Mouse (Mus musculus) myocyte (in vitro differentiated cells): ENCODE measurements around the gene Foxk1. TPM values are rescaled to one million over a fixed set of nuclear protein-coding genes. Genes with fewer than 3 reads are reported as not detected.
A peak's percentile ranks its signal among the peaks of the same experiment; 100 is the strongest.

Experiments
- H3K27me3 ChIP-seq: one replicate; pipeline ENCODE4 v1.6.1; 2011; ENCODE audit not compliant: control insufficient read depth, insufficient read depth, insufficient read length
- H3K36me3 ChIP-seq: one replicate; pipeline ENCODE4 v1.6.1; 2011; ENCODE audit not compliant: control insufficient read depth, insufficient read depth
- H3K4me2 ChIP-seq: one replicate; pipeline ENCODE4 v1.6.1; 2011; ENCODE audit warnings: low read depth, control low read depth
- H3K4me3 ChIP-seq: one replicate; pipeline ENCODE4 v1.5.1; 2011; ENCODE audit warnings: mild to moderate bottlenecking, control low read depth, moderate library complexity
- H3K79me2 ChIP-seq: one replicate; pipeline ENCODE4 v1.6.1; 2011; ENCODE audit not compliant: control insufficient read depth, insufficient read depth
- H3ac ChIP-seq: one replicate; pipeline ENCODE4 v1.6.1; 2011; ENCODE audit not compliant: control insufficient read depth, insufficient read length
- CEBPB ChIP-seq: IDR thresholded peaks from 2 replicates; pipeline ENCODE4 v1.6.1; 2011; ENCODE audit warnings: mild to moderate bottlenecking, moderate library complexity; ENCODE audit not compliant: poor library complexity, insufficient read depth, severe bottlenecking
- E2F4 ChIP-seq: IDR thresholded peaks from one replicate; pipeline ENCODE4 v1.6.1; 2011; ENCODE audit warnings: mild to moderate bottlenecking, control low read depth, moderate library complexity; ENCODE audit not compliant: insufficient read depth
- MAX ChIP-seq: IDR thresholded peaks from one replicate; pipeline ENCODE4 v1.6.1; 2011; ENCODE audit warnings: low read depth, mild to moderate bottlenecking, control low read depth
- MYOD1 ChIP-seq, 3 experiments: IDR thresholded peaks; one replicate each; pipeline ENCODE4 v1.6.1; 2011; ENCODE audit warnings: control low read depth in 2 of 3, low read depth in 2 of 3, mild to moderate bottlenecking in 2 of 3, moderate library complexity in 1 of 3; ENCODE audit not compliant: insufficient read length in 2 of 3, control insufficient read depth in 1 of 3
- MYOG ChIP-seq, 3 experiments: IDR thresholded peaks; one replicate each; pipeline ENCODE4 v1.6.1; 2011; ENCODE audit warnings: control low read depth in 2 of 3, low read depth in 2 of 3, mild to moderate bottlenecking in 2 of 3; ENCODE audit not compliant: insufficient read length in 2 of 3, control insufficient read depth in 1 of 3, insufficient read depth in 1 of 3
- POLR2A ChIP-seq: IDR thresholded peaks from one replicate; pipeline ENCODE4 v1.6.1; 2011; ENCODE audit warnings: low read depth, mild to moderate bottlenecking, control low read depth, moderate library complexity; ENCODE audit not compliant: insufficient read length
- POLR2AphosphoS2 ChIP-seq: IDR thresholded peaks from one replicate; pipeline ENCODE4 v1.6.1; 2011; ENCODE audit warnings: low read depth, control low read depth; ENCODE audit not compliant: insufficient read length
- REST ChIP-seq: IDR thresholded peaks from one replicate; pipeline ENCODE4 v1.6.1; 2011; ENCODE audit warnings: mild to moderate bottlenecking, control low read depth, moderate library complexity; ENCODE audit not compliant: insufficient read depth, insufficient read length
- SRF ChIP-seq: IDR thresholded peaks from one replicate; pipeline ENCODE4 v1.6.1; 2011; ENCODE audit warnings: low read depth; ENCODE audit not compliant: control insufficient read depth, insufficient read length
- TCF12 ChIP-seq: IDR thresholded peaks from one replicate; pipeline ENCODE4 v1.6.1; 2011; ENCODE audit warnings: mild to moderate bottlenecking, control low read depth; ENCODE audit not compliant: poor library complexity, insufficient read depth, severe bottlenecking
- TCF3 ChIP-seq: IDR thresholded peaks from one replicate; pipeline ENCODE4 v1.6.1; 2011; ENCODE audit warnings: low read depth, control low read depth; ENCODE audit not compliant: insufficient read length
- USF1 ChIP-seq: IDR thresholded peaks from one replicate; pipeline ENCODE4 v1.6.1; 2011; ENCODE audit warnings: low read depth, mild to moderate bottlenecking, control low read depth, moderate library complexity
- polyA plus RNA-seq: library from polyadenylated mRNA; unstranded; fragments of >200 nt; fragmentation: generic; extraction: Trizol; gene quantifications from one replicate; pipeline ENCODE4 v1.2.1, GENCODE M21; 2012; ENCODE audit warnings: missing spikeins

Gene Foxk1
- polyA plus RNA-seq, 1 experiment: 10.4 TPM

DNA sequence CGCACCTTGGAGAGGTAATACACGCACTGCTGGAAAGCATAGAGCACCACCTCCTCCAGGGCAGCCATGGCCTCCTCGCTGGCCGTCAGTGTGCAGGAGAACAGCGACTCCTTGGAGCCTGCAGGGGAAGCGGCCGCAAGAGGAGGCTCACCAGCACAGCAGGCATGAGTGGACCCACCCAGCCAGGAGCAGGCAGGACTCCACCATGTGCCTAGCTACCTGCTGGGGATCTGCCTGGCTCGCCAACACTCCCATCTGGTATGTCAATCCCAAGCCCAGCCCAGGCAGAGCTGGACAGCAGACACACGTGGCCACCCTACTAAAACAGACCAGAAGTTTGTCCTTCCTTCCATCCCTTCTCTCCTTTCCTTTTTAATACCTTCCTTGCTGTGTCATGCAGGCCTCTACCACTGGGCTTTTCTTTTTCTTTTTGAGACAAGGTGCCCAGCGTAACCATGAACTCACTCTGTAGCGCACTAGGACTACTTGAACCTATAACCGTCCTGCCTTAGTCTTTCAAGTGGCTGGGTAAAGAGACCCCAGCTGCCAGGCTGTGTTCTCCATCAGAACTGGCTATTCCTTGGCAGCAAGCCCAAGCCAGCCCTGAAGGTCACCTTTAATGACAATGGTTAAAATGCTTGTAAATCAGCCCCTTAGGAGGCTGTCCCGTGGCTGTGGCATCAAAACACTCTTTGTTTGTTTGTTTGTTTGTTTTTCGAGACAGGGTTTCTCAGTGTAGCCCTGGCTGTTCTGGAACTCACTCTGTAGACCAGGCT lies 94.2 kb downstream of the Foxk1 start:
- no peaks in the 10 kb centered on the region for H3K79me2 ChIP-seq
- no peaks in the 10 kb centered on the region for H3K36me3 ChIP-seq
- TF ChIP-seq USF1 (no peak), CEBPB (no peak), TCF3 (no peak), MYOG (IDR thresholded peaks at IDR 0.05; ENCODE audit: control insufficient read depth in 1 of 3, insufficient read depth in 1 of 3, insufficient read length in 2 of 3, low read depth in 2 of 3) (no peak), SRF (no peak), POLR2AphosphoS2 (no peak), MYOD1 (IDR thresholded peaks at IDR 0.05; ENCODE audit: control insufficient read depth in 1 of 3, insufficient read length in 2 of 3, low read depth in 2 of 3) (no peak)
- H3K27me3 ChIP-seq: no peaks in the 10 kb centered on the region
- H3ac ChIP-seq: no peak overlapping the region
- no peak overlapping the region for H3K4me3 ChIP-seq
- no peak overlapping the region for H3K4me2 ChIP-seq

DNA sequence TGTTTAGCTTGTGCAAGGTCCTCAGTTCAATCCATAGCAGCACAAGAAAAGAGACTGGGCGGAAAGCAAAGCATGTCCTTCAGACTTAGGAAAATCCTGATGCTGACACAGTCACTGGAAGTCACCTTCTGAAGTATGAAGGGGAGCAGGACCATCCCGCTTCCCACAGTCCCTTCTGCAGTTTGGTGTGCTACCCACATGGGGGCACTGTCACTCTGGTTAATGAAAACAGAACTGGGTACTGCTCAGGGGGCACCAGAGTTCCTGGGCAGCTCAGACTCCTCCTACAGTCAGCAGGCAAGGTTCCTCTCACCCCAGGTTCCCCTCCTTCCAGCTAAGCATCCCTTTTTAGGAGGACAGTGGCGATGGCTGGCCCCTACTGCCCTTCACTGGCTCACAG lies 97.7 kb downstream of the Foxk1 start:
- TF ChIP-seq SRF (no peak), TCF12 (no peak)

DNA sequence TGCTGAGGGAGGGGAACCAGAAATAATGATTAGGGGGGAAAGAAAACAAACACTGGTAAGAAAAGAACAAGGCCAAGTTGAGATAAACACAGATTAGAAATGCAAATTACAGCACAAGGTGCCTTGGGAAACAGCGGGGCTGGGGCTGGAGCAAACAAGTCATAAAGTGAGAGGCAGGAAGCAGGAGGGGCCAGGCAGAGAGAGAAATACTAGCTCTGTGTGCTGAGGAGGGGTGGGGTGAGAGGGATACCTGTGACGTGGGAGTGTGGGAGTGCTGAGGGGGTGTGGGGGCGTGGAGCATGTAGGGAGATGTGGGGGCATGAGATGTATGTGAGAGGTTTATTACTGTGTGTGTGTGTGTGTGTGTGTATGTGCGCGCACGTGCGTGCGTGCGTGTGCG lies 99.6 kb downstream of the Foxk1 start:
- no peak overlapping the region for H3ac ChIP-seq
- H3K36me3 ChIP-seq: no peaks in the 10 kb centered on the region
- no peaks in the 10 kb centered on the region for H3K79me2 ChIP-seq
- no peaks in the 10 kb centered on the region for H3K27me3 ChIP-seq
- H3K4me2 ChIP-seq: no peak overlapping the region
- TF ChIP-seq USF1 (no peak), REST (no peak), MYOD1 (IDR thresholded peaks at IDR 0.05; ENCODE audit: control insufficient read depth in 1 of 3, insufficient read length in 2 of 3, low read depth in 2 of 3) (no peak), TCF3 (no peak), MAX (no peak), POLR2AphosphoS2 (no peak), MYOG (IDR thresholded peaks at IDR 0.05; ENCODE audit: control insufficient read depth in 1 of 3, insufficient read depth in 1 of 3, insufficient read length in 2 of 3, low read depth in 2 of 3) (no peak), POLR2A (no peak), SRF (no peak), CEBPB (no peak), E2F4 (no peak), TCF12 (no peak)
- H3K4me3 ChIP-seq: no peak overlapping the region

More for the DNA sequence above, 97.7 kb downstream of the Foxk1 start:
- H3K36me3 ChIP-seq: no peaks in the 10 kb centered on the region
- no peak overlapping the region for H3K4me2 ChIP-seq
- H3ac ChIP-seq: no peak overlapping the region
- no peaks in the 10 kb centered on the region for H3K27me3 ChIP-seq
- no peaks in the 10 kb centered on the region for H3K79me2 ChIP-seq
- no peak overlapping the region for H3K4me3 ChIP-seq

DNA sequence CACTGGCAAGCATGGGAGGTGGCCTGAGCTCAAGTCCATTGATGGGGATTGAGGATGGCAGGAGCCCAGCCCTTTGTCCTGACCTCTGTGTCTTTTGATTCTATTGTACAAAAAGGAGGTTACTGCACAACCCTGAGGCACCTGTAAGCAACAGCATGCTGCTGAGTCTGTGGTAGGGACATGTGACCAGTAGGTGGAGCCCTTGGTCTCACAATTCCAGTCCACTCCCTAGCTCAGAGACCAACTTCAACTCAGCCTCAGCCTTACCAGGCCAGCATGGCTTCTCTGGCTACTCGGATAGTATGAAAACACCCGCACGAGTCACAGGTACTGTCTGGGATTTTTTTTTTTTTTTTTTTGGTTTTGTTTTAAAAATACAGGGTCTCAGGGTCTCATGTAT lies 101.1 kb downstream of the Foxk1 start:
- H3K79me2 ChIP-seq: no peaks in the 10 kb centered on the region
- H3ac ChIP-seq: no peak overlapping the region
- no peak overlapping the region for H3K4me2 ChIP-seq
- H3K36me3 ChIP-seq: no peaks in the 10 kb centered on the region
- peak; percentile 61 for TF ChIP-seq USF1
- TF ChIP-seq MAX: no peak
- H3K4me3 ChIP-seq: no peak overlapping the region
- H3K27me3 ChIP-seq: no peaks in the 10 kb centered on the region

DNA sequence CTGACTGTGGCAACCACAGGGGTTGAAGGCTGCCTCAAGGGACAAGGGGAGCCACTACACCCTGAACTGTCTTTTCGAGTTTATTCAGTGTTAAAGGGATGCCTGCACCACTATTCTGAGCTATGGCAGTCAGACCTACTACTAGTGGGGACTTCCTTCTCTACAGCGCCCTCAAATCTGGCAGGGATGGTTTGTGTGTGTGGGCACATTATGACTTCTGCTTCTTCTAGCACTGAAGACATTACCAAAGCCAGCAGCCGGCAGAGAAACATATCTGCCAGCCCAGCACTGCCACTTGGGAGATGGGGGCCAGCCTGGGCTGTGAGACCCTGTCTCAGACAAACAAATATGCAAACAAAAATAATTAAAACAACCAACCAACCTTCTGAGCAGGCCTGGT lies 102.9 kb downstream of the Foxk1 start:
- H3K4me3 ChIP-seq: no peak overlapping the region
- no peaks in the 10 kb centered on the region for H3K79me2 ChIP-seq
- no peak overlapping the region for H3K4me2 ChIP-seq
- no peaks in the 10 kb centered on the region for H3K36me3 ChIP-seq
- no peak overlapping the region for H3ac ChIP-seq
- H3K27me3 ChIP-seq: no peaks in the 10 kb centered on the region
- TF ChIP-seq SRF (no peak), POLR2AphosphoS2 (no peak), CEBPB (no peak), E2F4 (no peak), TCF3 (no peak)
